Mouse (Mus musculus) testis, adult 2 months (tissue): ENCODE measurements at regions not wholly inside any gene's neighbourhood (a gene's known extent, or its start where the extent isn't known, plus 50 kb on each side); places are given as distances from the start of the nearest gene placed in this dataset.

Experiments
- CTCF ChIP-seq: fragments of 200-500 bp; IDR thresholded peaks from 2 replicates; pipeline ENCODE4 v1.5.1; 2012; ENCODE audit warnings: low read depth, mild to moderate bottlenecking, inconsistent platforms, low read length, moderate library complexity; ENCODE audit not compliant: control insufficient read depth, insufficient read depth, insufficient replicate concordance
- POLR2A ChIP-seq: fragments of 200-500 bp; IDR thresholded peaks from 2 replicates; pipeline ENCODE4 v1.6.1; 2012; ENCODE audit warnings: low read depth, mild to moderate bottlenecking, inconsistent platforms, low read length, moderate library complexity; ENCODE audit not compliant: control insufficient read depth

GRCm38 (mm10) chr5:120350461-120350860 lies 81.0 kb upstream of the Lhx5 start:
- no peak for TF ChIP-seq POLR2A
- TF ChIP-seq CTCF, result no peak
